Mouse (Mus musculus) MEL (cell line): Measurements from ENCODE around the gene Lcor. TPM values are rescaled to one million over a fixed set of nuclear protein-coding genes. Genes with fewer than 3 reads are reported as not detected.

Source experiments
- DNase-seq: peaks from one replicate; pipeline ENCODE4 v3.0.0; 2011; ENCODE audit warnings: low read depth, low spot score
- H3K27ac ChIP-seq: 2 replicates; pipeline ENCODE4 v1.5.1; 2012; ENCODE audit warnings: low read depth, mild to moderate bottlenecking, control low read depth, low read length, moderate library complexity; ENCODE audit not compliant: control insufficient read depth
- H3K27me3 ChIP-seq, 2 experiments: fragments of 150-350 bp in 1 of 2; sonication (generic) in 1 of 2; 2 replicates each; pipeline ENCODE4 v1.6.1; 2012; ENCODE audit warnings: low read length in 2 of 2, mild to moderate bottlenecking in 2 of 2, improper control_type of control experiment in 1 of 2, moderate library complexity in 1 of 2; ENCODE audit not compliant: insufficient read depth in 2 of 2, control insufficient read depth in 1 of 2
- H3K36me3 ChIP-seq, 2 experiments: 2 replicates each; pipeline ENCODE4 v1.6.1; 2012 to 2014; ENCODE audit warnings: low read length in 2 of 2, improper control_type of control experiment in 1 of 2, inconsistent platforms in 1 of 2, mild to moderate bottlenecking in 1 of 2; ENCODE audit not compliant: insufficient read depth in 2 of 2, control insufficient read depth in 1 of 2
- H3K4me1 ChIP-seq, 2 experiments: fragments of 150-350 bp in 1 of 2; sonication (generic) in 1 of 2; 2 replicates each; pipeline ENCODE4 v1.6.1; 2012; ENCODE audit warnings: low read length in 2 of 2, improper control_type of control experiment in 1 of 2, mild to moderate bottlenecking in 1 of 2; ENCODE audit not compliant: insufficient read depth in 2 of 2, control insufficient read depth in 1 of 2
- H3K4me3 ChIP-seq, 2 experiments: fragments of 150-350 bp in 1 of 2; sonication (generic) in 1 of 2; 2 replicates each; pipeline ENCODE4 v1.5.1; 2012; ENCODE audit warnings: low read depth in 2 of 2, low read length in 2 of 2, mild to moderate bottlenecking in 2 of 2, moderate library complexity in 2 of 2, control low read depth in 1 of 2, improper control_type of control experiment in 1 of 2; ENCODE audit not compliant: control insufficient read depth in 1 of 2, insufficient read depth in 1 of 2
- H3K79me2 ChIP-seq: 2 replicates; pipeline ENCODE4 v1.6.1; 2012; ENCODE audit warnings: mild to moderate bottlenecking, low read length, moderate library complexity; ENCODE audit not compliant: control insufficient read depth, poor library complexity, insufficient read depth
- H3K9ac ChIP-seq: 2 replicates; pipeline ENCODE4 v1.6.1; 2012; ENCODE audit warnings: low read depth, mild to moderate bottlenecking, control low read depth, low read length, moderate library complexity; ENCODE audit not compliant: control insufficient read depth, poor library complexity, severe bottlenecking
- H3K9me3 ChIP-seq: fragments of 150-350 bp; sonication (generic); replicated peaks from 2 replicates; pipeline ENCODE4 v1.6.1; 2012; ENCODE audit warnings: mild to moderate bottlenecking, low read length, improper control_type of control experiment, moderate library complexity; ENCODE audit not compliant: insufficient read depth
- CTCF ChIP-seq, 3 experiments: IDR thresholded peaks in 2 of 3; conservative IDR thresholded peaks in 1 of 3; 2 replicates each; pipeline ENCODE4 v1.5.1; 2011 to 2012; ENCODE audit warnings: low read length in 3 of 3, low read depth in 2 of 3, mild to moderate bottlenecking in 2 of 3, improper control_type of control experiment in 1 of 3, inconsistent platforms in 1 of 3, mixed read lengths in 1 of 3, moderate library complexity in 1 of 3; ENCODE audit not compliant: control insufficient read depth in 1 of 3, insufficient read depth in 1 of 3, poor library complexity in 1 of 3, severe bottlenecking in 1 of 3
- E2F4 ChIP-seq: IDR thresholded peaks from 2 replicates; pipeline ENCODE4 v1.6.1; 2011; ENCODE audit warnings: low read depth, low read length, improper control_type of control experiment, borderline replicate concordance
- ELF1 ChIP-seq: IDR thresholded peaks from 2 replicates; pipeline ENCODE4 v1.6.1; 2014; ENCODE audit warnings: low read depth, mild to moderate bottlenecking, inconsistent platforms, low read length, improper control_type of control experiment, moderate library complexity
- EP300 ChIP-seq, 2 experiments: IDR thresholded peaks; 2 replicates each; pipeline ENCODE4 v1.6.1; 2011; ENCODE audit warnings: improper control_type of control experiment in 2 of 2, low read length in 2 of 2, low read depth in 1 of 2, mild to moderate bottlenecking in 1 of 2
- ETS1 ChIP-seq: IDR thresholded peaks from 2 replicates; pipeline ENCODE4 v1.6.1; 2012; ENCODE audit warnings: low read depth, mild to moderate bottlenecking, inconsistent platforms, low read length, improper control_type of control experiment, moderate library complexity
- GABPA ChIP-seq: IDR thresholded peaks from 2 replicates; pipeline ENCODE4 v1.6.1; 2012; ENCODE audit warnings: low read depth, mild to moderate bottlenecking, inconsistent platforms, low read length, improper control_type of control experiment, moderate library complexity
- GATA1 ChIP-seq: IDR thresholded peaks from 2 replicates; pipeline ENCODE4 v1.6.1; 2011; ENCODE audit warnings: low read depth, low read length, improper control_type of control experiment
- JUND ChIP-seq: IDR thresholded peaks from 2 replicates; pipeline ENCODE4 v1.6.1; 2011; ENCODE audit warnings: low read depth, mild to moderate bottlenecking, improper control_type of control experiment, low read length
- MAZ ChIP-seq: IDR thresholded peaks from 2 replicates; pipeline ENCODE4 v1.6.1; 2012; ENCODE audit warnings: low read depth, mild to moderate bottlenecking, inconsistent platforms, low read length, improper control_type of control experiment
- MXI1 ChIP-seq: IDR thresholded peaks from 2 replicates; pipeline ENCODE4 v1.6.1; 2011; ENCODE audit warnings: mild to moderate bottlenecking, low read depth, low read length, improper control_type of control experiment
- MYB ChIP-seq: IDR thresholded peaks from 2 replicates; pipeline ENCODE4 v1.6.1; 2011; ENCODE audit warnings: mild to moderate bottlenecking, low read depth, low read length, improper control_type of control experiment
- POLR2A ChIP-seq, 2 experiments: IDR thresholded peaks; 2 replicates each; pipeline ENCODE4 v1.6.1; 2011 to 2012; ENCODE audit warnings: low read length in 2 of 2, mild to moderate bottlenecking in 2 of 2, control low read depth in 1 of 2, improper control_type of control experiment in 1 of 2, low read depth in 1 of 2, moderate library complexity in 1 of 2; ENCODE audit not compliant: control insufficient read depth in 1 of 2, insufficient read depth in 1 of 2, poor library complexity in 1 of 2
- RCOR1 ChIP-seq: IDR thresholded peaks from 2 replicates; pipeline ENCODE4 v1.6.1; 2012; ENCODE audit warnings: low read depth, mild to moderate bottlenecking, inconsistent platforms, low read length, improper control_type of control experiment
- SIN3A ChIP-seq: IDR thresholded peaks from 2 replicates; pipeline ENCODE4 v1.6.1; 2012; ENCODE audit warnings: low read length, improper control_type of control experiment, inconsistent platforms
- TAL1 ChIP-seq: IDR thresholded peaks from 2 replicates; pipeline ENCODE4 v1.6.1; 2012; ENCODE audit warnings: mild to moderate bottlenecking, inconsistent platforms, low read length, moderate library complexity, mixed read lengths
- UBTF ChIP-seq: IDR thresholded peaks from 2 replicates; pipeline ENCODE4 v1.6.1; 2012; ENCODE audit warnings: low read depth, mild to moderate bottlenecking, inconsistent platforms, low read length, improper control_type of control experiment, moderate library complexity, borderline replicate concordance; ENCODE audit not compliant: insufficient read depth
- USF1 ChIP-seq: IDR thresholded peaks from 2 replicates; pipeline ENCODE4 v1.6.1; 2014; ENCODE audit warnings: low read depth, mild to moderate bottlenecking, inconsistent platforms, low read length, improper control_type of control experiment, moderate library complexity
- polyA plus RNA-seq, 2 experiments: library from polyadenylated mRNA; stranded (reverse) in 1 of 2; unstranded in 1 of 2; fragments of >175 nt in 1 of 2; fragments of >200 nt in 1 of 2; gene quantifications; 2 replicates each; pipeline versions ENCODE4 v1.2.1 to v1.2.4; 2012; ENCODE audit warnings: low replicate concordance in 2 of 2, low read depth in 1 of 2; ENCODE audit not compliant: insufficient read length in 2 of 2, insufficient read depth in 1 of 2, missing spikeins in 1 of 2
- total RNA-seq: library from RNA; depleted of rRNA; stranded (reverse); fragments of 300-350 nt; gene quantifications from 2 replicates; pipeline ENCODE4 v1.2.3, GENCODE M21; 2012

Gene Lcor
- total and polyA plus RNA-seq, 3 experiments = 8.1 to 8.7 TPM; not detected in 1

DNA sequence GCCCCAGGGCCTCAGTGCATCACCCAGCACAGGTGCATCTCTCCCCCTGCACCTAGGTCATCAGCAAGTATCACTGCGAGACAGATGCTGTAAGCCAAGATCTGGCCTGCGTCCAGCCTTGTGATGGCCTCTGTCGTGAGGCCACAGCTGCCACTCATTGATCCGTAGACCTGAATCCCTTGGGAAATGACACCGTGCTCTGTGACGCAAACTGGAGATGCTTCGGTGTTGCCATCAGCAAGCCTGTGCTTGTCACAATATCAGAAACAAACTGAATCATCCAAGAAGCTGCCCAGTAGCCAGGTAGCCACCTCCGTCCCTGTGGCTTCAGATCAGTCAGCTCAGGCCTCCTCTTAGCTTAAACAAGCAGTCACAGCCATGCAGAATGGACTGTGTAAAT, 107.2 kb downstream of the Lcor start:
- Histone ChIP-seq H3K4me1 (no peaks in the 10 kb centered on the region), H3K27ac (no peak overlapping the region), H3K79me2 (no peaks in the 10 kb centered on the region), H3K27me3 (no peaks in the 10 kb centered on the region), H3K9ac (no peak overlapping the region), H3K36me3 (no peaks in the 10 kb centered on the region; a peak in 1 of 4 replicates), H3K4me3 (no peak overlapping the region), H3K9me3 (no peaks in the 10 kb centered on the region)
- TF ChIP-seq SIN3A (no peak), E2F4 (no peak), GABPA (no peak), TAL1 (no peak), CTCF (IDR thresholded peaks at IDR 0.05 in 2 of 3, conservative IDR thresholded peaks at IDR 0.05 in 1 of 3; ENCODE audit: control insufficient read depth in 1 of 3, insufficient read depth in 1 of 3, low read depth in 2 of 3, low read length in 3 of 3, poor library complexity in 1 of 3, severe bottlenecking in 1 of 3) (no peak), ELF1 (no peak), RCOR1 (no peak), ETS1 (no peak), MAZ (no peak), POLR2A (IDR thresholded peaks at IDR 0.05; ENCODE audit: control insufficient read depth in 1 of 2, insufficient read depth in 1 of 2, low read depth in 1 of 2, low read length in 2 of 2, poor library complexity in 1 of 2) (no peak)
- no peak for DNase-seq

DNA sequence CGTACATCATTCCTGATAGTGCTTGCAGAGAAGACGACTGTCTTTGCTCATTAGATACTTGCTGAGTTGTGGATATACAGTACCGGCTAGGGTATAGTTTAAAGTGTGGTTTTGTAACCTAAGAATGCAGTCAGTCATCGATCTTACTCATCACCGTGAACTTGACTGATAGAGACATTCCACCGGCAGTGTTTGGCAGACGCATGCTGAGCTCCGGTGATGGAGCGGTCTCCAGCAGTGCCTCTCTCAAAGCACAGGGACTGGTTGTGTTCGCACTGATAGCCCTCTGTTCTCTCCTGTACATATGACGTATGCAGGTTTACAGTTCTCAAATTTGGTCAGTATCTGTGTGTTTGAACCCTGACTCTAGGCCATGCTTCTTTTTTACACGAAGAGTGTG, 109.4 kb downstream of the Lcor start:
- Histone ChIP-seq H3K79me2 (no peaks in the 10 kb centered on the region), H3K9me3 (no peaks in the 10 kb centered on the region), H3K9ac (no peak overlapping the region), H3K4me1 (no peaks in the 10 kb centered on the region), H3K36me3 (no peaks in the 10 kb centered on the region), H3K27me3 (no peaks in the 10 kb centered on the region), H3K27ac (no peak overlapping the region), H3K4me3 (no peak overlapping the region)
- TF ChIP-seq GATA1 (no peak), SIN3A (no peak), EP300 (IDR thresholded peaks at IDR 0.05; ENCODE audit: low read depth in 1 of 2, low read length in 2 of 2) (no peak), JUND (no peak), USF1 (no peak), UBTF (no peak), MXI1 (no peak), MYB (no peak)
- no peak for DNase-seq
